Mouse (Mus musculus) G1E (cell line): ENCODE data around the gene Zfp574.

Source experiments
- CTCF ChIP-seq: IDR thresholded peaks from 2 replicates; pipeline ENCODE4 v1.5.1; 2012; ENCODE audit warnings: low read depth, low read length, inconsistent platforms, mixed read lengths
- GATA1 ChIP-seq: IDR thresholded peaks from 2 replicates; pipeline ENCODE4 v1.6.1; 2012; ENCODE audit warnings: borderline replicate concordance, low read length, inconsistent platforms, mixed read lengths
- GATA2 ChIP-seq: IDR thresholded peaks from 2 replicates; pipeline ENCODE4 v1.6.1; 2012; ENCODE audit warnings: low read depth, low read length, inconsistent platforms, borderline replicate concordance
- TAL1 ChIP-seq: conservative IDR thresholded peaks from 2 replicates; pipeline ENCODE4 v1.6.1; 2012; ENCODE audit warnings: low read depth, low read length, inconsistent platforms, mixed read lengths

- TF ChIP-seq CTCF (no peak), GATA1 (no peak), TAL1 (no peak), GATA2 (no peak)
Observed at GRCm38 (mm10) chr7:25086656-25087055, 14.3 kb downstream of the Zfp574 start.
